Mouse (Mus musculus) kidney, embryonic 15.5 days (tissue): Measurements from ENCODE around the gene Kcnn3. TPM values are rescaled to one million over a fixed set of nuclear protein-coding genes. Genes with fewer than 3 reads are reported as not detected.
A peak's percentile ranks its signal among the peaks of the same experiment; 100 is the strongest.

ENCODE experiments used
- ATAC-seq: fragments of 200-750 bp; cut with Nextera tagmentation; replicated peaks from 2 replicates; pipeline ENCODE4 v1.8.0; 2017; ENCODE audit warnings: moderate TSS enrichment; ENCODE audit not compliant: low FRiP score
- H3K27ac ChIP-seq: fragments of 300-500 bp; sonication (generic); 2 replicates; pipeline ENCODE4 v1.5.1; 2015; ENCODE audit warnings: mild to moderate bottlenecking, inconsistent platforms
- H3K27me3 ChIP-seq: fragments of 300-500 bp; sonication (generic); 2 replicates; pipeline ENCODE4 v1.6.1; 2015; ENCODE audit warnings: inconsistent platforms
- H3K36me3 ChIP-seq: fragments of 300-500 bp; sonication (generic); 2 replicates; pipeline ENCODE4 v1.6.1; 2015; ENCODE audit warnings: inconsistent platforms
- H3K4me1 ChIP-seq: fragments of 300-500 bp; sonication (generic); 2 replicates; pipeline ENCODE4 v1.6.1; 2015; ENCODE audit warnings: inconsistent platforms
- H3K4me2 ChIP-seq: fragments of 300-500 bp; sonication (generic); 2 replicates; pipeline ENCODE4 v1.6.1; 2015; ENCODE audit warnings: moderate library complexity, mild to moderate bottlenecking, inconsistent platforms
- H3K4me3 ChIP-seq: fragments of 300-500 bp; sonication (generic); replicated peaks from 2 replicates; pipeline ENCODE4 v1.5.1; 2015; ENCODE audit warnings: mild to moderate bottlenecking, inconsistent platforms
- H3K9ac ChIP-seq: fragments of 300-500 bp; sonication (generic); 2 replicates; pipeline ENCODE4 v1.6.1; 2015; ENCODE audit warnings: mild to moderate bottlenecking, inconsistent platforms
- H3K9me3 ChIP-seq: fragments of 300-500 bp; sonication (generic); replicated peaks from 2 replicates; pipeline ENCODE4 v1.6.1; 2016; ENCODE audit warnings: inconsistent platforms
- WGBS: fragments of 180-500 bp; shearing (Covaris S2); methylation state at CpG from one replicate; pipeline ENCODE4 v1.1.7; 2015; ENCODE audit warnings: mixed read lengths; 5-methylcytosine and 5-hydroxymethylcytosine counted together
- polyA plus RNA-seq: library from polyadenylated mRNA; unstranded; fragments of >200 nt; fragmentation: Nextera tagmentation; extraction: Ambion mirVana; gene quantifications from 2 replicates; pipeline ENCODE4 v1.2.1, GENCODE M21; 2015

Kcnn3 gene
- polyA plus RNA-seq, 1 experiment from 2014 or later, result 3.0 TPM

DNA sequence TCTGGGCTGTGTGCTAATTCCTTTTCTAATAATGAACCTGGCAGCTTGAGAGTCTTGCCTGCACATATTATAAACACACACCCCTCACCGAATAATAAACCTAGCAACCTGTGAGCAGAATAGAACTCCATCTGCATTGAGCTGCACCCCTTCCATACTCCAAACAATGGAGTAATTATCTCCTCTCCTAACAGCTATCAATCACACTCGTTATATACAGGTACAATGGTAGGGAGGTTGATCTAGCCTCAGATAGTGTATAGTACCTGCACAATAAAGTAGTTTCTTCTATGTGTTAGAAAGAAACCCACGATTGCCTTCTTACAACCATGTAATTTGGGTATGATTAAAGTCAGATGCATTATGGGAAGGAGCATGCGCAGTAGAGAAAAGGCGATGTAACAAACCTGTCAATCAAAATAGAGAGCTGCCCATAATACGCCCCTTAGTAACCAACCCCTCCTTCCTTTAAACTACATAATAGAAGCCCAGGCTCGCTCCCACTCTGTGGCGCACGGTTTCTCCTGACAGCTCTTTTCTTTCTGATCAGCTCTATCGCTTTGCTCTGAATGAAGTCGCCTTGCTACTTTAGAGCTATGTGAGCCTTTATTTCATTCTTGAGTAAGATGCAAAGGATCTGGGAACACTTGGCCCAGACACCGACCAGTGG, 176.3 kb downstream of the Kcnn3 start:
- ATAC-seq, result no peak
- H3K27ac ChIP-seq, result no peak overlapping the region
- no peaks in the 10 kb centered on the region for H3K36me3 ChIP-seq
- no peaks in the 10 kb centered on the region for H3K4me1 ChIP-seq
- WGBS, result 85% methylated on average over 12 of the region's 12 CpGs
- H3K27me3 ChIP-seq, result no peaks in the 10 kb centered on the region
- no peak overlapping the region for H3K4me3 ChIP-seq
- H3K4me2 ChIP-seq, result no peak overlapping the region
- H3K9me3 ChIP-seq, result no peaks in the 10 kb centered on the region
- no peak overlapping the region for H3K9ac ChIP-seq

DNA sequence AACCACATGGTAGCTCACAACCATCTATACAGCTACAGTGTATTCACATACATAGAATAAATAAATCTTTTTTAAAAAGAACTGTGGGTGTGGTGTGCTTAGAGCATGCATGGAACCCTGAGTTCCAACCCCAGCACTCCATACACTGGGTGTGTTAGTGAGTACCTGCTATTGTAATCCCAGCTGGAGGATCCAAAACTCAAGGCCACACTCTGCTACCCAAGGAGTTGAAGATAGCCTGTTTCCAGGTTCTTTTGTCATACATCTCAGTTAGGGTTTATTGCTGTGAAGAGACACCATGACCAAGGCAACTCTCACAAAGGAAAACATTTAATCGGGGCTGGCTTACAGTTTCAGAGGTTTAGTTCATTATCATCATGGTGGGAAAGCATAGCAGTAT, 179.0 kb downstream of the Kcnn3 start:
- Histone ChIP-seq H3K36me3 (no peaks in the 10 kb centered on the region), H3K9me3 (no peaks in the 10 kb centered on the region), H3K4me2 (no peak overlapping the region), H3K9ac (no peak overlapping the region), H3K27ac (no peak overlapping the region), H3K27me3 (peaks cover 3% of the 10 kb centered on the region; the same call in 1 of the 2 replicates), H3K4me1 (no peaks in the 10 kb centered on the region), H3K4me3 (no peak overlapping the region)
- 92% methylated on average over 1 of the region's 1 CpGs for WGBS
- ATAC-seq, result no peak

DNA sequence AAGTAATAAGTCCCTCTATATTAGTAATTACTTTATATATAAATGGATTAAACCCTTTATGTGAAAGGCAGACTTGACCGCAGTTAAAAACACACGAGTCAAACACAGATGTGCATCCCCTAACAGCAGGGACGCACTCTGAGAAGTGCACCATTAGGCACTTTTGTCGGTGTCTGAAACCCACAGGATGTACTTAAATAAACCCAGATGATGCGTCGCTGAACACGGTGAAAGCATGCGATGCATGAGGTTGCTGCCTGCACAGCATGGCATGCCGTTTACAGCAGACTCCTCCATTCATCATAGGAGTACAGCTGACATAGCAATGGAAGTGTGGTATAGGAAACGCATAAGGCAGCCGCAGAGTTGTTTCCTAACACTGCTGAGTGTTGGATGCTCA, 180.5 kb downstream of the Kcnn3 start:
- H3K27me3 ChIP-seq, result peaks cover 3% of the 10 kb centered on the region; the same call in 1 of the 2 replicates
- H3K4me1 ChIP-seq, result no peaks in the 10 kb centered on the region
- H3K9ac ChIP-seq, result no peak overlapping the region
- no peak overlapping the region for H3K4me3 ChIP-seq
- H3K36me3 ChIP-seq, result no peaks in the 10 kb centered on the region
- no peaks in the 10 kb centered on the region for H3K9me3 ChIP-seq
- 81% methylated on average over 11 of the region's 11 CpGs for WGBS
- no peak overlapping the region for H3K4me2 ChIP-seq
- H3K27ac ChIP-seq, result no peak overlapping the region
- ATAC-seq, result no peak

DNA sequence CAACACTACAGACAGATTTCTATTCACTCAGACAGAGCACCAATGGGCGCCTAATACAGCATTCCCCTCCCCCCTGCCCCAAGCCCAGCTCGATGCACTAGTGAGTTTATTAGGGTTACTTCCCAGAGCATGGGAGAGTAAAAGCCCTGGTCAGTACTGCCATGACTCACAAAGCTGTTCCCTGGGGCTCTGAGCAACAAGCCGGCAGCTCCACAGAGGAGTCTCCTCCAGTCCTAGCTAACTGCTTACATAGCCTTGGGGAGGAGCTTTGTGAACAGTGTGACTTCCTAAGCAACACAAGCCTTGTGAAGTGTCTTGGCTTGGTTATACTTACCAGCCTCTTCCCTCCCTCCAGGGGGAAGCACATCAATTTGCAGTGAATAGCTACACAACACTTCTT, 183.6 kb downstream of the Kcnn3 start:
- no peak overlapping the region for H3K4me3 ChIP-seq
- no peaks in the 10 kb centered on the region for H3K9me3 ChIP-seq
- H3K36me3 ChIP-seq, result no peaks in the 10 kb centered on the region
- WGBS, result 26% methylated on average over 3 of the region's 3 CpGs
- H3K4me1 ChIP-seq, result no peaks in the 10 kb centered on the region
- H3K9ac ChIP-seq, result no peak overlapping the region
- H3K4me2 ChIP-seq, result no peak overlapping the region
- peaks cover 3% of the 10 kb centered on the region; the same call in 1 of the 2 replicates for H3K27me3 ChIP-seq
- H3K27ac ChIP-seq, result no peak overlapping the region
- no peak for ATAC-seq

DNA sequence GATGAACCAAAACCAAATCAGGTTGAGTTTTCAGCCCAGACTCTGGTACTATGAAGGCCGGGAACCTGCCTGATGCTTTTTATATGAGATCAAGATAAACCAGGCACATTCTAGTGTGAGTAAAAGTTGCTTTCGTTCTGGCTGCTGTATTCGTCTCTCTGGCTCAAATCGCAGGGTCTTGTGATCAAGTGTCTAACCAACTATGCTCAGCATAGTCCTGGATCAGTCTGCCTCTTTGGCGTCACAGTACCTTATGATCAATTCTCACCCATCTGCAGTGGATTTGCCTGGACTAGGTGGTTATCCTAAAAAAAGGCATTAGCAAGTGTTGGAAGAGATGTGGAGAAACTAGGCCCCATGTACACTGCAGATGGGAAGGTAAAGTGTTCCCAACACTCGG, 184.1 kb downstream of the Kcnn3 start:
- Histone ChIP-seq H3K4me2 (no peak overlapping the region), H3K27ac (no peak overlapping the region), H3K4me3 (no peak overlapping the region), H3K4me1 (no peaks in the 10 kb centered on the region), H3K9me3 (no peaks in the 10 kb centered on the region), H3K36me3 (no peaks in the 10 kb centered on the region), H3K9ac (no peak overlapping the region), H3K27me3 (peaks cover 3% of the 10 kb centered on the region; the same call in 1 of the 2 replicates)
- 80% methylated on average over 6 of the region's 6 CpGs for WGBS
- ATAC-seq, result no peak

DNA sequence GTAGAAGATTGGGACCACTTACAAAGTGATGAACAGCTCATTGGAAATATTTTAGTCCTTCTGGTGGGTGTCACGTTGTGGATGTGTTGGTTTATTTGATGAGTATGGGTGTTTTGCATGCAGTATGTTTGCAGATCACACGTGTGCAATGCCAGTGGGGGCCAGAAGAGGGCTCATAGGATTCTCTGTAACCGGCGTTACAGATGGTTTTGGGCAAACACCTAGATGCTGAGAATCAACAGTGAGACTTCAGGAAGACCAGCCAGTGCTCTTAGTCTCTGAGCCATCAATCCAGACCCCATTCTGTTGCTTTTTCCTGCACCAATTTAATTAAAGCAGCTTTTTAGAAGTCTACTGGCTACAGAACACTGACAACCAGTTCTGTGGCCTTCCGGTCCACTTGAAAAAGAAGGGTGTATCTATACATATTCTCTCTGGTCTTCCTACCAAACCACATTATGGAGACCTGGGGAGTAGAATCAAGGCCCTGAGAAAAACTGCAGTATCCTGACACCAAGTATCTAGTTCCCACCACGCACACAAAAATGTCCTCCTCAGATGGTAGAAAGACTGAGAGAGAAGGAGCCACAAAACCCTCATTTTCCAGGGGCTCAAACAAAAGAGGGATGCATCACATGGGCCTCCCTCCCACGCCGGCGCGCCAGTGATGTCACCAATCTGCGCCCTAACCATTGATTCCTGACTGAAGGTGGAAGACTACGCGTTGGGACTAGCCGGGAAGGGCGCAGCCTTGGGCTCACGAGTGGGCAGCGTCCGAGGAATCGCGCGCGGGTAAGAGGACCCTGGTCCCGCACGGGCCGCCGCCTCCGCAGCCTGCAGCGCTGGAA, 194.6 kb downstream of the Kcnn3 start, which contains the start of gene Adar:
Gene Adar, plus strand, starts transcription at position 664 of the 848 bp plus-strand sequence.
- peaks cover 8% of the 10 kb centered on the region; the same call in 1 of the 2 replicates for H3K27me3 ChIP-seq
- H3K27ac ChIP-seq, result peak within 1 kb of the TSS; percentile 39; the same call in 1 of the 2 replicates
- H3K36me3 ChIP-seq, result no peaks in the 10 kb centered on the region
- peak within 1 kb of the TSS; percentile 90 for H3K9ac ChIP-seq
- H3K4me2 ChIP-seq, result peak within 1 kb of the TSS; percentile 94
- peak within 1 kb of the TSS; percentile 96 for H3K4me3 ChIP-seq
- WGBS, result 6% methylated on average over 28 of the region's 28 CpGs
- H3K9me3 ChIP-seq, result 0 out of 2 replicates have a peak, but pooled peaks cover 3% of the 10 kb centered on the region
- H3K4me1 ChIP-seq, result peaks cover 14% of the 10 kb centered on the region
- ATAC-seq, result peak; percentile 79

DNA sequence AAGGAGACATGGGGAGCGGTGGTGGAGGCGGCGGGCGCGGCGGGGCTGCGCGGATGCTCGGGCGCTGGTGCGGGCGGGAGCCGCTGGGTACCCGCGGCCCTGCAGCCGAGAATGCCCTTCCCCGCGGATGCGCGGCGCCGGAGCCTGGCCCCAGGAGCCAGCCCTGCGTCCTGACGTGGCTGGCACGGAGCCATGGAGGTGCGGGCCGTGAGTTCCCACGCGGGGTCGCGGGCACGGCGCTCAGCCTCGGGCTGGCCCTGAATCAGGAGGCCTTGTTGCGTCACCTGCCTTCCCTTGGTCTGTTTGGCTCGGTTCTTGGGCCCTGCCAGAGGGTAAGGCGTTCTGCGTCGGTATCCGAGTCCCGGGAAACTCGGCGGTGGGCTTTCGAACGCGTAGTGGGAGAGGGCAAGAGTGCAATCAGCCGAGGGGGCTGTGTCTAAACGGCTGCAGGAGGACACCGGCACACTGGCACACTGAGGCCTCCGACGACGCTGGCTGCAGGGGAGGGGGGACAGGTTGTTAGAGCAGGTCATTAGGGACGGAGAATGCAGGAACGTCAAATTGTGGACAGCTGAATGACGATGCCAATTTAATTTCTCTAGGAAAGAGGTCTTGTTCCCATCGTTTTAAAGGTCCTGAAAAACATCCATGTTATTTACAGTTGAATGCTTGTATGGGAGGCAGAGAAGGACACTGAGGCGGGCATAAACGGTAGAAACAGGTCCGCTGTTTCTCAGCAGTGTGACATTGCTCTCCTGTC, 195.4 kb downstream of the Kcnn3 start:
- Histone ChIP-seq H3K4me1 (peaks cover 14% of the 10 kb centered on the region), H3K27ac (0 out of 2 replicates have a peak overlapping the region, but pooled peaks have one; percentile 11), H3K4me2 (peak overlapping the region; percentile 94), H3K9me3 (0 out of 2 replicates have a peak, but pooled peaks cover 3% of the 10 kb centered on the region), H3K9ac (peak overlapping the region; percentile 90), H3K36me3 (no peaks in the 10 kb centered on the region), H3K4me3 (peak overlapping the region; percentile 96), H3K27me3 (peaks cover 8% of the 10 kb centered on the region; the same call in 1 of the 2 replicates)
- ATAC-seq, result peak; percentile 81
- WGBS, result 2% methylated on average over 58 of the region's 59 CpGs

DNA sequence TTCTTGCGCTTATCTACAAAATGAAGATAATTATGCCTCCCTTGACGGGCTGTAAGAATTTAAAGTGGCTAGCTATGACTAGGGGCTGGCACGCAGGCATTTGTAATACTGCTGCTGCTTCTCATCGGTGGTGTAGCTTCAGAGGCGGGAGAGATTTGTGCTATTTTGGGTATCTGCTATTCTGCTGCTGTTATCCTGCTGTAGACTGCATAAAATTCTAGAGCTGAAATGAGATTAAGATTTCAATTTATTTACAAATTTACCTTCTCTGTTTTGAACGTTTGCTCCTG, 195.9 kb downstream of the Kcnn3 start:
- ATAC-seq, result no peak
- Histone ChIP-seq H3K36me3 (no peaks in the 10 kb centered on the region), H3K9ac (peak overlapping the region; percentile 90), H3K4me3 (peak overlapping the region; percentile 96), H3K4me2 (peak overlapping the region; percentile 94), H3K9me3 (0 out of 2 replicates have a peak, but pooled peaks cover 3% of the 10 kb centered on the region), H3K27ac (no peak overlapping the region), H3K27me3 (peaks cover 8% of the 10 kb centered on the region; the same call in 1 of the 2 replicates), H3K4me1 (peaks cover 14% of the 10 kb centered on the region)
- 67% methylated on average over 6 of the region's 6 CpGs for WGBS

DNA sequence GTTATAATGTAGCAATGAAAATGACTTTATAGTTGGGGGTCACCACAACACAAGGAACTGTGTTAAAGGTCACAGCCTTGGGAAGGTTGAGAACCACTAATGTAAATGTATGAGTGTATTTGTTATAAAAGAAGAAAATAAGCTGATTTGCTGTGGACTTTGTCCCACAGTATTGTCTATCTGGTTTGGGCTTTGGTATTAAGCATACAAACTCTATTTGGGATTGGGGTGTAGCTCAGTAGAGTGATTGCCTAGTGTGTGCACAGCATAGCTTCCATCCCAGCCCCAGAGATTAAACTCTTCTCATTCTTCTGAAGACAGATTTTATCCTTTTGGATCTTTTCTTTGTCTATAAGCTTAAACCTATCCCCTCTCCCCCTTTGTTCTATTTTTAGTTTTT, 202.1 kb downstream of the Kcnn3 start:
- no peaks in the 10 kb centered on the region for H3K9me3 ChIP-seq
- ATAC-seq, result no peak

DNA sequence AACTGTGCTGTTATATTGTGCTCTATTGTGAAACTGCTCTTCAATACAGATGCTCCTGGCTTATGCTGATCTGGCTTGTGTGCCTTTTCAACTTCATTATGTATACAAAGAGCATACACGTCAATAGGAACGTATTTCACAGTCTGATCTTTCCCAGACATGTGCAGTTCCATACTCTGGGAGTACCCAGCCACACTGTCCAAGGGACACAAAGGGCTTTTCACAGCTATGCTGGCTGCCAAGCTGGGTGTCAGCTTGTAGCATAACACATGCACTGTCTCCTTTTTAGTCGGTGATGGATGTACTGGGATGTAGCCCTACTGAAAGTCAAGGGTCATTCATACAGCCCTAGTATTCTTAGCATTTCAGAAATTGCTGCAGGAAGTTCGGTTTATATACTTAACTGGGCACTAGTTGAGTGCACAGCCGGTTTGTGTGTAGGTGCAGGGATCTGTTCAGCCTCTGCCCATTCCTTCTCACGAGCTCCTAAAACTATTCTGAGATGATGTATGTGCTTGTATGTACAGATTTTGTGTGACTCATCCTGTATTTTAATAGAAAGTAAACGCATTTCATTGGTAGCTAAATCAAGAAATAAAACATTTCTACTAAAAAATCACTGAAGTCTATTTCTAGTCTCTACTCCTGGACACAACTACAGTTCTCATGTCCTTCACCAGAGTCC, 203.6 kb downstream of the Kcnn3 start:
- 80% methylated on average over 7 of the region's 7 CpGs for WGBS
- Histone ChIP-seq H3K27me3 (no peaks in the 10 kb centered on the region), H3K36me3 (no peaks in the 10 kb centered on the region), H3K9ac (no peak overlapping the region), H3K9me3 (no peaks in the 10 kb centered on the region), H3K4me2 (no peak overlapping the region), H3K4me1 (no peaks in the 10 kb centered on the region), H3K4me3 (no peak overlapping the region), H3K27ac (no peak overlapping the region)
- no peak for ATAC-seq

More for the DNA sequence above, 202.1 kb downstream of the Kcnn3 start:
- Histone ChIP-seq H3K36me3 (no peaks in the 10 kb centered on the region), H3K4me2 (no peak overlapping the region), H3K4me1 (no peaks in the 10 kb centered on the region), H3K9ac (no peak overlapping the region), H3K4me3 (no peak overlapping the region), H3K27ac (no peak overlapping the region), H3K27me3 (no peaks in the 10 kb centered on the region)
